Mouse (Mus musculus): ENCODE results near the gene Ttc4.

DNA sequence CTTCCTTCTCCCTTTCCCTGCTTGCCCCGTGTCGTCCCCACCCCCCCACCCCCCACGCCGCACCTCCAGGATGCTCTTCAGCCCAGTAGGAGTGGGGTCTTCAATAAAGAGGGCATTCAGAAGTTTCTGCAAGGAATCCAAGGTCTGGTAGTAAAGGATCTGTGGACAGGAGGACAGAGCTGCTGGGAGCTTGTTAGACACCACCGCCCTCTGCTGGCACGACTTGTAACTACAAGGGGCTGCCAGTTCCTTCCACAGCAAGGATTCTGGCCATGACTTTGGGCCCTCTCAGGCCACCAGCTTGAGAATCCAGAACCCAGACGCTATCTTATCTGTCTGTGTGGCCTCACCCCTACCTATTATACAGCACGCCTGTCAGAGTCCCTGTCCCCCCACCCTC, 29.7 kb upstream of the Ttc4 start:
- TF ChIP-seq POLR2A (IDR thresholded peaks at IDR 0.05; ENCODE audit: low read depth, low read length) (no peak), CTCF (IDR thresholded peaks at IDR 0.05; ENCODE audit: extremely low read depth, insufficient read depth, insufficient read length, insufficient replicate concordance) (peak; percentile 96)

Data from spleen, adult 2 months (tissue).